Mouse (Mus musculus) lung, postnatal 0 days (tissue): ENCODE results near the gene Aprt.

ENCODE experiments used
- CTCF ChIP-seq: IDR thresholded peaks from 2 replicates; pipeline ENCODE4 v1.5.1; 2016; ENCODE audit warnings: antibody characterized with exemption, mild to moderate bottlenecking
- EP300 ChIP-seq: IDR thresholded peaks from 2 replicates; pipeline ENCODE4 v1.6.1; 2016; ENCODE audit warnings: antibody characterized with exemption, mild to moderate bottlenecking, control low read depth

DNA sequence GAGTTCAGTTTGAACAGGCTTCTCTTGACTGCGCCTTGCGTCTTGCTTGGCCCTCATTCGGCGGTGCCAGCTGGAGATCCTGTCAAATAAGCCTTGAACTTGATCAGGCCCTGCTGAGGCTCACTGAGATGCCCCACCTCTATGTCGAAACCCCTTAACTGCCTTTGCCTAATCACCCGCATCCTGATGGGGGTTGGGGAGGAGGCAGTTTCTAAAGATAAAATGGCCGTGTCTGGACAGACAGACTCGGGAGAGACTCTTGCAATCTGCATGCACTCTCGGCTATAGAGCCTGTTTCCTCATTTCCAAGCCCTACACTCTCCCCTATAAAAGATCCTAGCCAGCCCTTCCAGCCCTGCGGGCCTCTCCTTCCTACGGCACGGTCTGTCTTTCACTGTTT, 16.5 kb upstream of the Aprt start:
- TF ChIP-seq CTCF (no peak), EP300 (no peak)
